Mouse (Mus musculus) liver, embryonic 11.5 days (tissue): ENCODE data around the gene Rab5c. TPM values are rescaled to one million over a fixed set of nuclear protein-coding genes. Genes with fewer than 3 reads are reported as not detected.

Experiments used
- ATAC-seq: fragments of 200-750 bp; cut with Nextera tagmentation; replicated peaks from 2 replicates; pipeline ENCODE4 v1.8.0; 2017; ENCODE audit warnings: moderate number of reproducible peaks, mild to moderate bottlenecking, moderate TSS enrichment, moderate library complexity; ENCODE audit not compliant: low FRiP score
- DNase-seq: peaks from one replicate; pipeline ENCODE4 v3.0.0-alpha.2; 2017; ENCODE audit warnings: low spot score
- H3K27ac ChIP-seq: fragments of 300-500 bp; sonication (generic); 2 replicates; pipeline ENCODE4 v1.5.1; 2014; ENCODE audit warnings: mild to moderate bottlenecking, low read depth, low read length, control low read depth
- H3K27me3 ChIP-seq: fragments of 300-500 bp; sonication (generic); replicated peaks from 2 replicates; pipeline ENCODE4 v1.6.1; 2014; ENCODE audit warnings: low read length, mixed read lengths; ENCODE audit not compliant: control insufficient read depth, insufficient read depth
- H3K36me3 ChIP-seq: fragments of 300-500 bp; sonication (generic); 2 replicates; pipeline ENCODE4 v1.6.1; 2014; ENCODE audit warnings: mild to moderate bottlenecking, low read length, moderate library complexity, mixed read lengths; ENCODE audit not compliant: control insufficient read depth, insufficient read depth
- H3K4me1 ChIP-seq: fragments of 300-500 bp; sonication (generic); replicated peaks from 2 replicates; pipeline ENCODE4 v1.6.1; 2014; ENCODE audit warnings: low read length, mixed read lengths; ENCODE audit not compliant: control insufficient read depth, insufficient read depth
- H3K4me2 ChIP-seq: fragments of 300-500 bp; sonication (generic); 2 replicates; pipeline ENCODE4 v1.6.1; 2014; ENCODE audit warnings: mild to moderate bottlenecking, control low read depth, moderate library complexity
- H3K4me3 ChIP-seq: fragments of 300-500 bp; sonication (generic); 2 replicates; pipeline ENCODE4 v1.5.1; 2014; ENCODE audit warnings: low read depth, low read length, control low read depth
- H3K9ac ChIP-seq: fragments of 300-500 bp; sonication (generic); 2 replicates; pipeline ENCODE4 v1.6.1; 2014; ENCODE audit warnings: low read depth, low read length, control low read depth
- H3K9me3 ChIP-seq: fragments of 300-500 bp; sonication (generic); 2 replicates; pipeline ENCODE4 v1.6.1; 2016; ENCODE audit warnings: low read length, inconsistent platforms, mixed read lengths; ENCODE audit not compliant: control insufficient read depth
- WGBS: fragments of 180-500 bp; shearing (Covaris S2); extraction: QIAGEN DNeasy Blood & Tissue Kit; methylation state at CpG from one replicate; pipeline ENCODE4 v1.1.7; 2014; 5-methylcytosine and 5-hydroxymethylcytosine counted together
- polyA plus RNA-seq: library from polyadenylated mRNA; unstranded; fragments of >200 nt; fragmentation: Nextera tagmentation; extraction: Ambion mirVana; gene quantifications from 2 replicates; pipeline ENCODE4 v1.2.1, GENCODE M21; 2014

Rab5c gene
- polyA plus RNA-seq, 1 experiment from 2014 or later = 51.2 TPM

DNA sequence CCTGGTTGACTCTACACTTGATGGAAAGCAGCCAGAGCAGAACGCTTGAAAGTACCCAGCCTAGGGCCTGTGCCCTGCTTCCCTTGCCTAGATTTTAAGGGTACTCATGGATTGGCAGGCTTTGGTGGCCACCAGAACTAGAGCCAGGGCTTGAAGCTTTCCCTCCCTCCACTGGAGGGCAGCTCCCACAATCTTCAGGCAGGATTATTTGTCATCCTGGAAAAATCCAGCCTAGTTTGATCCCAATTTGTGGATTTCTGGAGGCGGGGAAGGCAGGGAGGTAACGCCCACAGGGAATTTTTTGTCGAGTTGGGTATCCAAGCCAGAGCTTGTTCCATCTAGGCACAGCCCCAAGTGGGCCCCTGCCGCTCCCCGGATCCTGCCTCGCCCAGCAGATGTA is 47.6 kb downstream of the Rab5c start:
- H3K9ac ChIP-seq = no peak overlapping the region
- H3K4me2 ChIP-seq = no peak overlapping the region
- DNase-seq = no peak
- no peak overlapping the region for H3K27ac ChIP-seq
- ATAC-seq = no peak
- H3K4me1 ChIP-seq = peaks cover 3% of the 10 kb centered on the region; the same call in 1 of the 2 replicates
- no peak overlapping the region for H3K4me3 ChIP-seq
- no peaks in the 10 kb centered on the region for H3K36me3 ChIP-seq
- no peaks in the 10 kb centered on the region for H3K9me3 ChIP-seq
- H3K27me3 ChIP-seq = peaks cover 24% of the 10 kb centered on the region
- 71% methylated on average over 7 of the region's 7 CpGs for WGBS

DNA sequence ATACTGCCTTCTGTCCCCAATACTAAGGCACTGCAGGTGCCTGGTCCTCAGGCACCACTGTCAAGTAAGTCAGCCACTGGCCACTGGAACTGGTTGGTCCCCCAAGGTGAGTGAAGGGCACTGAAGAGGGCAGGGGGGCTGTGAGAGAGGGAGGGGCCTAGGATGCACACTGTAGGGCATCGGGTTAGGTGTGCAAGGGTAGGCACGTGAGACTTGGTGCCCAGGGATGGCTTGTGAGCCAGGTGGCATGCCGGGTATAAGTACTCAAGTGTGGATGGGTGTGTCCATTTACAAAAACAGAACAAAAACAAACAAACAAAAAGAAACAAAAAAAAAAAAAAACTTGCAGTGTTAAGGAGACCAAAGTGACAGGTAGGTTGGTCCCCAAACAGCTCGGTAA is 49.6 kb downstream of the Rab5c start:
- no peaks in the 10 kb centered on the region for H3K9me3 ChIP-seq
- H3K4me2 ChIP-seq = no peak overlapping the region
- DNase-seq (no peak), ATAC-seq (no peak)
- H3K9ac ChIP-seq = no peak overlapping the region
- WGBS = 70% methylated on average over 4 of the region's 4 CpGs
- no peak overlapping the region for H3K4me3 ChIP-seq
- H3K27me3 ChIP-seq = peaks cover 23% of the 10 kb centered on the region
- H3K36me3 ChIP-seq = no peaks in the 10 kb centered on the region
- H3K27ac ChIP-seq = no peak overlapping the region
- H3K4me1 ChIP-seq = peaks cover 3% of the 10 kb centered on the region; the same call in 1 of the 2 replicates

DNA sequence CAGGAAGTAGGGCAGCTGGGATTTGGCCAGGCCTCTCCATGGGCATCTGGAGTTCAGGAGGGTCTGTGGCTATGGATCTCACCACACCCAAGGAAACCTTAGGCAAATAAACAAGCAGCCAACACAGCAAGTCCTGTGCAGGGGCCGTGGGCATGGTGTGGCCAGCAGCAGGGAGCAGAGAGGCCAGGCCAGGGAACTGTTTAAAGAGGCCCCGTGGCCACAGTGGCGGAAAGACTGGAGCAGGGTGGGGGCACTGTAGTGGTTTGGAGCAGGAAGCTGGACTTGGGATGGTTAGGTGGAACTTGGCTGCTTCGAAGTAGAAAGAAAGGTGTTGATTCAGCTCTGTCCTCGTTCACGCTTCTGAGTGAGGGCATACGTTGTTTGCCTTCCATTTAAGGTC is 50.8 kb downstream of the Rab5c start:
- Histone ChIP-seq H3K4me1 (peaks cover 3% of the 10 kb centered on the region; the same call in 1 of the 2 replicates), H3K4me2 (no peak overlapping the region), H3K36me3 (no peaks in the 10 kb centered on the region), H3K27ac (no peak overlapping the region), H3K9me3 (no peaks in the 10 kb centered on the region), H3K27me3 (peaks cover 12% of the 10 kb centered on the region), H3K4me3 (no peak overlapping the region), H3K9ac (no peak overlapping the region)
- ATAC-seq (no peak), DNase-seq (no peak)
- WGBS = 73% methylated on average over 7 of the region's 7 CpGs

DNA sequence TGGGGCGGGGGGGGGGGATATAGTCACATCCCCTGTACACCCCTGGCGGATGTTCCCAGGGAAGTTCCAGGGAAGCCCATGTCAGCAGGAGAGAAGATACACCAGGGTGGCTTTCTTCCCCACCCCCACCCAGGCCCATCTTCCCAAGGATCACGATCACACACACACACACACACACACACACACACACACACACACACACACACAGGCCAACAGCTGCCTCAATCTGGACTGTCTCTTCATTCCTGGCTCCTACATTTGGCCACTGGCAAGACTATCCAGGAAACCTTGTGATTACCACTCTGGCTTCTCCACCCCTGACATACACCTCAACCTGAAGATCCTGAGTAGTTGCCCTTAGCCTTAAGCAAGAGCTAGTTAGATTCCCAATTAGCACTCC is 52.6 kb downstream of the Rab5c start:
- 61% methylated on average over 3 of the region's 3 CpGs for WGBS
- Histone ChIP-seq H3K36me3 (no peaks in the 10 kb centered on the region), H3K27ac (no peak overlapping the region), H3K4me2 (no peak overlapping the region), H3K4me1 (no peaks in the 10 kb centered on the region), H3K9ac (no peak overlapping the region), H3K4me3 (no peak overlapping the region), H3K27me3 (peaks cover 3% of the 10 kb centered on the region), H3K9me3 (no peaks in the 10 kb centered on the region)
- ATAC-seq (no peak), DNase-seq (no peak)

DNA sequence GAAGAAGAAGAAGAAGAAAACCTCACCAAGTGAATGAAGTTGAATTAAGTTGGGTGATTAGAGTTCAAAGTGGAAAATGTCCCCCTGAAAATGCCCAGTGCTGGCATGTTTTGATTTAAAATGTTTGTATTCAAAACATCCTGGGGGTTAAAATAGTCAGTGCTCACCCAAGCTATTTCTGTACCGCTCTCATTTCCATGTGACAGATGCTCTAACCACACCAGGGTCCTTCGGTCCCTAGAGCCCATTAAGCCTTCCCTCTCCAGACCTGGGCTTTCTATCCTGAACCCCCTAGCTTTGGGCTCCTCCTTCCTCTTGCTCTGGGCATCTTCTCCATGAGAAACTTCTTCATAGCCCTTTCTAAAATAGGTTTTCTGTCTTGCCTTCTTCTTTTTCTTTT is 53.9 kb downstream of the Rab5c start:
- DNase-seq = no peak
- Histone ChIP-seq H3K36me3 (no peaks in the 10 kb centered on the region), H3K27ac (no peak overlapping the region), H3K4me2 (no peak overlapping the region), H3K27me3 (peaks cover 3% of the 10 kb centered on the region; the same call in 1 of the 2 replicates), H3K4me1 (no peaks in the 10 kb centered on the region), H3K9me3 (no peaks in the 10 kb centered on the region), H3K4me3 (no peak overlapping the region), H3K9ac (no peak overlapping the region)
- WGBS = 83% methylated on average over 2 of the region's 2 CpGs
- ATAC-seq = no peak

DNA sequence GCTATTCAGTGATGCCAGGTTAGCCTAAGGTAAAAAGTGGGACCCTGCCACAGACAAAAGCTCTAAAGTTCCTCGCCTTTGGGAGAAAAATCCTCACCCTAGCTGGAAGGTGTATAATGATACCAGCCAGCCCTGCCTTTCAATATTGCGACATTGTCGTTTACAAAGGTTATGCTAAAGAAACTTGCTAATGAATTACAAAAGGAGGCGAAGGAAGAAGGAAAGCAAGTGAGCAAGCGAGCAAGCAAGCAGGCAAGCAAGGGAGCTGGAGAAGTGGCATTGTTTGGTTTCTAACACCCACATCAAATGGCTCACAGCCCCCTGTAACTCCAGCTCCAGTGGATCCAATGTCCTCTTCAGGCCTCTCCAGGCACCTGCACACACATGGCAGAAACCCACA is 55.5 kb downstream of the Rab5c start:
- Histone ChIP-seq H3K36me3 (no peaks in the 10 kb centered on the region), H3K4me2 (no peak overlapping the region), H3K27ac (no peak overlapping the region), H3K27me3 (peaks cover 3% of the 10 kb centered on the region; the same call in 1 of the 2 replicates), H3K4me1 (no peaks in the 10 kb centered on the region), H3K9ac (no peak overlapping the region), H3K4me3 (no peak overlapping the region), H3K9me3 (no peaks in the 10 kb centered on the region)
- ATAC-seq (no peak), DNase-seq (no peak)
- 71% methylated on average over 5 of the region's 5 CpGs for WGBS

DNA sequence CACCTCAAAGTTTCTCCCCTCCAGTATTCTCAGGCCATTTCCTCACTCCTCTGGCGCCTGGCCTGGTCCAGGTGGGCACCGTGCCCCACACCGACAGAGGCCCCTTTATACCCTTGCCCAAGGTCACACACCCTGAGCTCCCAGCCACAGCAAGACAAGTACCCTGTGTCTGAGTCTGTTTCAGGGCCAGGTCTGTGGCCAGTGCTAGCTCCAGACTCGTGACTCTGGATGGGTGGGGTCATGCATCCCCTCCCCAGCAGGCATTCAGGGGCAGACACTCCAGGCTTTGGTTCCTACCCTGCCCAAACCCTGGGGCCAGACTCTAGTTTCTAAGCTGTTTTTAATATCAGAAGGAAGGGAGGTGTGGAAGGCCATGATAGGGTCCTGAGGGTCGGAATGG is 56.2 kb downstream of the Rab5c start:
- WGBS = 77% methylated on average over 5 of the region's 5 CpGs

DNA sequence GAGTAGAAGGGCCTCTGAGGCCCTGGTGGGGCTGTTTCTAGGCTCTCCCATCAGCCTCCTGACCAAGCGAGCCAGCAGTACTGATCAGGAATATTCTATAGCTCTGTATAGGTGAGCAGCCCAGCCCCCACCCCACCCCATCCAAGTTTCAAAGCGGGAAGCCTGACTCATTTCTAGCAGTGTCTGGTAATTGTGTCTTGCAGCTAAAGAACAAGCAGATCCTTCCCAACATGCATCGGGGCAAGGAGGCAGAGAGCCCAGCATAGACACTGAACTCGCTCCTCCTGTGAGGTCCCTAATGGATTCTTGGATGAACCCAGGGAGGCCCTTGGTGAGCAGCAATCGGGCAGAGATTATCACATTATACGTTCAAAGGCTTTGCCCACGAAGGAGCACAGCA is 60.2 kb downstream of the Rab5c start:
- 49% methylated on average over 7 of the region's 7 CpGs for WGBS
- Histone ChIP-seq H3K36me3 (no peaks in the 10 kb centered on the region), H3K9me3 (no peaks in the 10 kb centered on the region), H3K4me3 (no peak overlapping the region), H3K4me1 (no peaks in the 10 kb centered on the region), H3K27ac (no peak overlapping the region), H3K4me2 (no peak overlapping the region), H3K27me3 (peaks cover 26% of the 10 kb centered on the region), H3K9ac (no peak overlapping the region)
- DNase-seq (no peak), ATAC-seq (no peak)

More for the DNA sequence above, 56.2 kb downstream of the Rab5c start:
- H3K4me2 ChIP-seq = no peak overlapping the region
- DNase-seq (no peak), ATAC-seq (no peak)
- no peak overlapping the region for H3K27ac ChIP-seq
- no peak overlapping the region for H3K4me3 ChIP-seq
- H3K4me1 ChIP-seq = no peaks in the 10 kb centered on the region
- no peaks in the 10 kb centered on the region for H3K9me3 ChIP-seq
- no peak overlapping the region for H3K9ac ChIP-seq
- H3K36me3 ChIP-seq = no peaks in the 10 kb centered on the region
- H3K27me3 ChIP-seq = peaks cover 2% of the 10 kb centered on the region; the same call in 1 of the 2 replicates

DNA sequence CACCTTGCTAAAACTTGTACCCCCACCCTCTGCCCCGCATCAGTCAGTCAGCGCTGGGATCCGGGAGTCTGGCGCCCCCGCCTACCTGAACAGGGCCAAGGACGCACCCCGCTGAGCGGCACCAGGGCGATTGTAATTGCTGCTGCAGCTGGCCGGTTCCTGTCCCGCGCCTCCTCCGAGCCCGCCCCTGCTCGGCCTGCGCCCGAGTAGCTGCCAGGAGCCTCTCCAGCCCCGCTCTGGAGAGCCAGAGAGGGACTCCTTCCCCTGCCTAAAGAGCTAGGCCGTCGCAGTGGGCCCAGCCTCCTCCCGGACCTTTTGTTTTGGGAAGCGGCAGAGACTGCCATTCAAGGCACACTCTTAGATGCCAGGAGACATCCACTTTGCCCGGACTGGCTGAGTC is 64.8 kb downstream of the Rab5c start:
- Histone ChIP-seq H3K36me3 (no peaks in the 10 kb centered on the region), H3K27me3 (peaks cover 33% of the 10 kb centered on the region), H3K4me1 (no peaks in the 10 kb centered on the region), H3K9ac (no peak overlapping the region), H3K4me3 (no peak overlapping the region), H3K4me2 (peak overlapping the region; percentile 38), H3K9me3 (no peaks in the 10 kb centered on the region), H3K27ac (no peak overlapping the region)
- 11% methylated on average over 23 of the region's 23 CpGs for WGBS
- ATAC-seq (no peak), DNase-seq (no peak)
